Mouse (Mus musculus): ENCODE results near the gene Senp3. TPM values are rescaled to one million over a fixed set of nuclear protein-coding genes. Genes with fewer than 3 reads are reported as not detected.
"Not testable (repeated sequence)": the region's sequence is repeated elsewhere in the genome, so short reads cannot be mapped to it uniquely, and the experiment has no call there.

The Senp3 gene
- 138 and 154 TPM in 2 replicates for polyA plus RNA-seq (2012; rRNA removed)

DNA sequence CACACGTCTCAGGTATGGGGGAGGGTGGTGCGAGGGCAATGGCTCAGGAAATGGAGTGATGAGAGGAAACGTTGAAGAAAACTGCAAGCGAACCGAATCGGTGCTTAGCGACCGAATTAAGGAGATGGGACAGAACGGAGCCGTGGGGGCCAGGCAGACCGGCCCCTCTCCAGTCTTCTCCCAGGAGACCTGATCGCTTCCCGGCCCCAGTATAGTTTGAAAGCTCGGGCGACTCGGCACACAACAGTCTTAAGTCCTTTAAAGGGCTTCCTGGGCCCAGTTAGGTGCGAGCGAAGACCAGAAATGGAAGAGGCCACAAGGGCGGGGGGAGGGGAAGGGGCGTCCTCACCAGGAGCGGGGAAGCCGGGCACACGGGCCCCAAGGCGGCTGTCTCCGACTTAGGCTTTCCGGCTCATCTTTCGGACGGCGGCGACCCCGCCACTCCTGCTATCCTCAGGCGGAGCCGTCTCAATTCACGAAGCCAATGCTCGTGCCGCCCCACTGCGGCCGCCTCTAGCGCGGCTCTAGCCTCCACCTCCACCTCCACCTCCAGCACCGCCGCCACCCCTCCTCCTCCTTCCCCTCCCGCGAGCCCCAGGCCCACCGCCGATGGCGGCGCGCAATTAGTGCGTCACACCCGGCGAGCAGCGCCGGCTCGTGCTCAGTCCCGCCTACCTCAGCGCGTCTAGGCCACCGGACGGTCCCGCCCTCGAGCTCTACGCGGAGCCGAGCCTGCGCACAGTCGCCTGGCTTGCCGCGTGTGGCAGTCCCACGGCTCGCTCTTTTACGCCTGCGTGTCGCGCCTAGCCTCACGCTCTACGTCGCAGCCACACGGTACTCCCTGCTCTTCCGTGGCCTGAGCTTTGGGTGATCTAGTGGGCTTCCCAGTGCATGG is at the start of gene Senp3:
TSS of gene Senp3 (minus strand) at position 771 of the 895 bp plus-strand sequence.
- DNase-seq (ENCODE audit: extremely low spot score in 1 of 2, low spot score in 1 of 2) = peak; percentile 94 to 97

DNA sequence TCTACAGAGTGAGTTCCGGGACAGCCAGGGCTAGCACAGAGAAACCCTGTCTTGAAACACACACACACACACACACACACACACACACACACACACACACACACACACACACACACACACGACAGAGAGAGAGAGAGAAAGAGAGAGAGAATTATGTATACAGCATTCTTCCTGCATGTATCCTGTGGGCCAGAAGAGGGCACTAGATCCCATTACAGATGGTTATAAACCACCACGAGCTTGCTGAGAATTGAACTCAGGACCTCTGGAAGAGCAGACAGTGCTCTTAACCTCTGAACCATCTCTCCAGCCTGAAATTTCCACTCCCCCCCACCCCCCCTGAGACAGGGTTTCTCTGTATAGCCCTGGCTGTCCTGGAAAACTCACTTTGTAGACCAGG is 49.5 kb upstream of the Senp3 start:
- DNase-seq (ENCODE audit: extremely low spot score in 1 of 2, low spot score in 1 of 2) = not testable (repeated sequence)

DNA sequence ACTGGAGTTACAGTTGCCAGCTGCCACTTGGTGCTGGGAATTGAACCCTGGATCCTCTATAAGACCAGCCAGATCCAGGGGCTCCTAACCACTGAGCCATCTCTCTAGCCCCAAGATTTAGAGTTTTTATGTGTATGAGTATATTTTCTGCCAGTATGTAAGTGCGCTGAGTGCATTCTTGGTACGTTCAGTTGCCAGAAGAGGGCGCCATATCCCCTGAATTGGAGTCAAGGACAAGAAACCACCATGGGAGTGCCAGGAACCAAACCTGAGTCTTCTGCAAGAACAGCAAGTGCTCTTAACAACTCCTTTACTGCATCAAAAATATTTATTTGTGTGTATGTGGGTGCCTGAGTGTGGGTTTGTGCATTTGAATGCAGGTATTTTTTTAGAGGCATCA is 47.2 kb upstream of the Senp3 start:
- DNase-seq (ENCODE audit: extremely low spot score in 1 of 2, low spot score in 1 of 2) = peak in 1 of 2 experiments; percentile 55

DNA sequence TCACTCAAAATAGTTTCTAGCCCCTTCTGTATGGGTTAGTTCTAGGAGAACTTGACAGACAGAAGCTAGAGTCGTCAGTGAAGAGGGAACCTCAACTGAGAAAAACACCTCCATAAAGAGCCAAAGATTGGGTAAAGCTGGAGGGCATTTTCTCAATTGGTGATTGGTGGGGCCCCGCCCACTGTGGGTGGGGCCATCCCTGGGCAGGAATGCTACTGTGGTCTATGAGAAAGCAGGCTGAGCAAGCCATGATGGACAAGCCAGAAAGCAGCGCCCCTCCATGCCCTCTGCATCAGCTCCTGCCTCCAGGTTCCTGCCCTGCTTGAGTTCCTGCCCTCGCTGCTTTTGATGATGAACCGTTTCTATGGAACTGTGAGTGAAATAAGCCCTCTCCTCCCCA is 44.1 kb upstream of the Senp3 start:
- no peak for DNase-seq (ENCODE audit: extremely low spot score in 1 of 2, low spot score in 1 of 2)

DNA sequence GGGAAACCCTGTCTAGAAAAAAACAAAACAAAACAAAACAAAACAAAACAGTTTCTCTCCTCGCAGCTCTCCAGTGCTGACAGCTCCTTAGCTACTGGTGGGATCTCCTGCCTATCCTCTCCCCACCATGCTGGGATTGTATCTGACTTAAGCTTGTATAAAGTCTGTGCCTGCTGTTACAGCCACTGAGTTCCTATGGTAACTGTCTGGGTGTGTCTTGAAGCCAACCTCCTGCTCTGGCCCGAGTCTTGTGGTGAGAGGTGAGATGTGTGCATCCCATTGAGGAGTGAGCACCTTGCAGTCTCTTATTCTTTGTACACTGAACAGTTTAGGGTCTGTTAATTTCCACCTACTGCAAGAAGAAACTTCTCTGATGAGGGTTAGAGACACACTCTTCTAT is 41.2 kb upstream of the Senp3 start:
- no peak for DNase-seq (ENCODE audit: extremely low spot score in 1 of 2, low spot score in 1 of 2)

DNA sequence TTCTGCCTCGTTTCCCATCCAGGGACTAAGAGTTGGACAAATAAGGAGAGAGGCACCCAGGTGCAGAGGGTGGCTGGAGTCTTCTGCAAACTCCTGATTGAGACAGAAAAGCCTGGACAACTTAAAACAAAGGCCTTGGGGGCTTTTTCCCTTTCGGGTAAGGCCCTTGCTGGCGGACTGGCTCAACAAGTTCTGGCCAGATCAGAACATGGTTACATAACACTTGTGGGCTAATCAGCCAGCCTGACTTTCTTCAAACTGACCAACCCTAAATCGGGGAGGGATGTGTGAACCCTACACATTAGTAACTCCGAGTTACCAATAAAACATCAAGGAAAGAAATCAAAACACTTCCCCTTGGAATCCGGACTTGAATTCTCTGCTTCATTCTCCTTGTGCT is 39.0 kb upstream of the Senp3 start:
- no peak for DNase-seq (ENCODE audit: extremely low spot score in 1 of 2, low spot score in 1 of 2)

DNA sequence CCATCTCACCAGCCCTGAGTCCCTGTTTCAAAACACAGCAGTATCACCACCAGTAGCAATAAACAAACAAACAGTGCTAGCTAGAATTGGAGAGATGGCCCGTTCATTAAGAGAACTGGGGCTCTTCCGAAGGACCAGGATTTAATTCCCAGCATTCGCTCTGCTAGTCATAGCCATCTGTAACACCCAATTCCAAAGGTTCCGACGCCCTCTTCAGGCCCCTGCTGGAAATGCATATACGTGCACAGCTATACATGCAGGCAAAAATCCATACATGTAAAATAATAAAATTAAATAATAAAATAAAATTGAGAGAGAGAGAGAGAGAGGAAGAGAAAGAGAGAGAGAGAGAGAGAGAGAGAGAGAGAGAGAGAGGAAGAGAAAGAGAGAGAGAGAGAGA is 37.5 kb upstream of the Senp3 start:
- no peak for DNase-seq (ENCODE audit: extremely low spot score in 1 of 2, low spot score in 1 of 2)

DNA sequence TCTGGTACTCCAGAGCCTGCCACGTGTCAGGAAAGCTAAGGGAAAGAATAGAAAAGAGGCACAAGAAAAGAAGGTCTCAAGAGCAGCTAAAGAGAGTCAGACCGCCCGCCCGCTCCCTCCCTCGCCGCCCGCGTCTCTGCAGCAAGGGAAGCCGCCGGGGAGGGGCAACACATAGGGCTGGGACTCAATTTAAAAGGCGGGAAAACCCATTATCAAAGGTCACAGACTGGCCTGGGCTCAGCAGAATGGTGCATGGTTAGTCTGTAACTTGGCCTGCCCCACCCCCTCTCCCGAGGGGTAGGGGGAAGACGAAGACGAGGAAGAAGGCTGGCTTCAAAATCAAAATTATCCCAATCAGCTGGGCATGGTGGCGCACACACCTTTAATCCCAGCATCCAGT is 36.8 kb upstream of the Senp3 start:
- DNase-seq (ENCODE audit: extremely low spot score in 1 of 2, low spot score in 1 of 2) = no peak

DNA sequence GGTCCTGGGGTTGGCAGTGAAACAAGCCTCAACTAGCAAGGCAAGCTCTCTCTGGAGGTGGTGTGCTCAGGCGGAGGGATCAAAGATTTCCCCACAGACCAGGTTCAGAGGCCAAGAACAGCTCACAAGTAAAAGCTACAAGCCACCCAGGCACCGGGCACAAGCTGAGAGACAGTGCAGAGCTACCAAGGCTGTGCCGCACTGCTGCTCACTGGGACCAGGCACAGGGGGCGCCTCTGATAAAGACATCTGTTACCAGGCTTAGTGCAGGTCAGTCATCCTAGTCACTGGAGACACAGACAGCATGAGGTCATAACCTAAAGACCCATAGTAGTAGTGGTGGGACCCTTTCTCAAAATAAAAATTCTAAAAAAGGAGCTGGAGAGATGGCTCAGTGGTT is 35.1 kb upstream of the Senp3 start:
- DNase-seq (ENCODE audit: extremely low spot score in 1 of 2, low spot score in 1 of 2) = no peak

DNA sequence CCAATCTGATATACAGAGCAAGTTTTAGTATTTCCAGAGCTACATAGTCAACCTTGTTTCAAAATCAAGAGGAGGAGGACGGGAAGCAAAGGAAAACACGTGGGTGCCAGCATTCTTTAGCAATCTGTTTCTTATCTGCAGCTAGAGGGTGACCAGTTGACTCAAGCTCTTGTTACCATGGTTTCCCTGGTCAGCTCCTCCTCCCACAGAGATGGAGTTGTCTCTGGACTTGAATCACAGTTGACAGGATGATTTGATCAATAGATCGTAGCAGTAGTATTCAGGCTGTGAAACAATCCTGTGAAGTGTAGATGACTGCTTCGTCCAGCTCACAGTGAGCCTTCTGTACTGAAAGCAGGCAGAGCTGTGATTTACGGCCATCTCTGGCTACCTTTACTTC is 34.0 kb upstream of the Senp3 start:
- DNase-seq (ENCODE audit: extremely low spot score in 1 of 2, low spot score in 1 of 2) = peak in 1 of 2 experiments; percentile 30

DNA sequence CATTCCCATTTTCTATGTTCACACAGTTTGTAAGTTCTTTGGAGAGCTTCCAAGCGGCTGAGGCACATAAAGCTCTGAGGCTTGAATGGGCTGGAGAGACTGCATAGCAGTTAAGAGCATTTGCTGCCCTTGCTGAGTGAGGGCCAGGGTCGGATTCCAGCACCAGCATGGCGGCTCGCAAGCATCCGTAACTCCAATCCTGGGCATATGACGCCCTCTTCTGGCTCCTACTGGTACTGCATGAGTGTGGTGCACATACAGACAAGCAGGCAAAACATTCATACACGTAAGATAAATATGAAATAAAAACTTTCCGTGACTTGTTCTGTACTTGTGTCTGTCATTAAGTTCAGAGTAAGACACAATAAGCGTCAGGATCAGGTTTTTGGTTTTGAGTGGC is 33.6 kb upstream of the Senp3 start:
- DNase-seq (ENCODE audit: extremely low spot score in 1 of 2, low spot score in 1 of 2) = no peak

DNA sequence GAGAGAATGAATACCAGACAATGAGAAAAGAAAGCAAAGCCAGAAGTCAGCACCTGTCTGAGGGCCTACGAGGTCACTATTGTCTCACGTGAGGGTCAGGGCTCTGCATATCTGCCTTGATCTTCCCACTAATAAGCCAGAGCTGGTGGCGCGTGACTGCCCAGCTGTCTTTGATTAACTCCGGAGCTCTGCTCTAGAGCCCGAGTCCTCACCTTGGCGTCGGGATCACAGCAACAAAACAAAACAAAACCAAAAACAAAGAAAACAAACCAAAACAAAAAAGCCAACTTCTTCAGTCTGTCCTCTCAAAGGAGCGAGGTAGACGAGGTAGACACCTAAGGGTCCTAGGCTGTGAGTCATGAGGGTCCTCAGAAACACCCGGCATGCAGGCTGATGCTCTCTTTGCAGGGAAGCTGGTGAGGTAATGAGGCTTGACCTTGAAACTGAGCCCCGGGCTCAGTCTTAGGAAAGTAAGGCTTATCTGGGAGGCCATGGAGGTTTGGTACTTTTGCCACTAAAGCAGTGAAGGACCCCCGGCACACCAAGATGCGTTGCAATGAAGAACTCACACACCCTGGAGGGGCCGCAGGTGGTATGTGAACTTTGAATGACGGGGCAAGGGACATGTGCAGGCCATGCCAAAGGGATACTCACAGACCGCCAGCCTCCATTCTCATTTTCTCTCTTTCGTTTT is 32.9 kb upstream of the Senp3 start:
- DNase-seq (ENCODE audit: extremely low spot score in 1 of 2, low spot score in 1 of 2) = no peak

DNA sequence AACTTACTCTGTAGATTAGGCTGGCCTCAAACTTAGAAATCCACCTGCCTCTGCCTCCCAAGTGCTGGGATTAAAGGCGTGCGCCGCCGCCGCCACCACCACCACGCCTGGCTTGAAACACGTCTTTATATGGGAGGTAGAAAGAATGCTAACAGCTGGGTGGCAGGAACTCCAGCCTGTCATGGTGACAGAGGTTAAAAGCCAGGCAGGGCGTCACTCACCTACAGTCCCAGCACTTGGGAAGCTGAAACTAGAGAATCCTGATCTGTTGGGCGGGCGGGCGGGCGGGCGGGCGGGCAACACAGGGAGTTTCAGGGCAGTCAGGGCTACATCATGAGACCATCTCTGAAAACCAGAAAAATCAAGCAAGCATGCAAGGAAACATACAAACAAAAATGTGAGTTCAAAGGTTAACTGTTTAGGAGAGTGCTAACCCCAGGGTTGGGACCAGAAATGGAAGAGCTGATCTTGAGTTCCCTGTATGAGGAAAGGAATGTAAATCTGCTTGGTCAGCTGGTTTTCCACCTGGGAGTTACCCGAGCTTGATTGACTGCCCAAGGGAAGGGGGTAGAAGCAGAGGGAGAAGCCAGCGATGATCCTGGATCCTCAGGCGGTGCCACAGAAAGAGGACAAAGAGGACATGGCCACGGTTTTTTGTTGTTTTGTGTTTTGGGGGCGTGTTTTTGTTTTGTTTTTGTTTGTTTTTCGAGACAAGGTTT is 31.2 kb upstream of the Senp3 start:
- DNase-seq (ENCODE audit: extremely low spot score in 1 of 2, low spot score in 1 of 2) = no peak

DNA sequence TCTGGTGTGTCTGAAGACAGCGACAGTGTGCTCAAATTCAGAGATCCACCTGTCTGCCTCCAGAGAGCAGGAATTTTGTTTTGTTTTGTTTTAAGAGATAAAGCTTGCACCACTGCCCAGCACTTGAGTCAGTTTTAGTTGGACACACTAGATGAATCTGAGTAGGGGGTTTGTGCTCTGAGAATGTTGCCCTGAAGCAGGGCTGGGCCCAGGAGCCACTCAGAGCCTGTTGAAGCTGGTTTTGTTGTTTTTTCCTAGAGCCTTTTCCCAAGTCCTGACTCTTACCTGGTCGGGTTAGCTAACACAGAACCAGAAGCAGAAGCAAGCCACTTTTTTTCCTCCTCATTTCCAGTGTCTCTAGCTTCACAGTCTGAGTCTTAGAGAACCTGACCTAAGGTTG is 29.2 kb upstream of the Senp3 start:
- no peak for DNase-seq (ENCODE audit: extremely low spot score in 1 of 2, low spot score in 1 of 2)

DNA sequence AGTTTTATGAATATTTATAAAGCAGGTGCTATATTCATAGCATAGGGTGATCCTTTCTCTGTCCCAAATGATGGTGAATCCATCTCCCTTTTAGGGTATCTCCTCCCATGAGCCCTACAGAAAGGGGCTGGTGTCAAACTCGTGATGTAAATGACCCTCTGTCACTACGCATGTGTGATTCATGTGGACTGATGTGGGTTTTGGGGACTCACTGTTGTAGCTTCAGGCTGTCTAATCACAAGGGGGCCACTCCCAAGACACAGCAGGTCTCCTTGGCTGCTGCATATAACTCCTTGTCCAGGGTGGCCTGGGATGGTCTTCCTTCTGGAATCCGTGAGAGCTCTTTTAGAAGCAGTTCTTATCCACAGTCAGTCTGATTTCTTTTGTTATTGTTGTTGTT is 28.6 kb upstream of the Senp3 start:
- no peak for DNase-seq (ENCODE audit: extremely low spot score in 1 of 2, low spot score in 1 of 2)

DNA sequence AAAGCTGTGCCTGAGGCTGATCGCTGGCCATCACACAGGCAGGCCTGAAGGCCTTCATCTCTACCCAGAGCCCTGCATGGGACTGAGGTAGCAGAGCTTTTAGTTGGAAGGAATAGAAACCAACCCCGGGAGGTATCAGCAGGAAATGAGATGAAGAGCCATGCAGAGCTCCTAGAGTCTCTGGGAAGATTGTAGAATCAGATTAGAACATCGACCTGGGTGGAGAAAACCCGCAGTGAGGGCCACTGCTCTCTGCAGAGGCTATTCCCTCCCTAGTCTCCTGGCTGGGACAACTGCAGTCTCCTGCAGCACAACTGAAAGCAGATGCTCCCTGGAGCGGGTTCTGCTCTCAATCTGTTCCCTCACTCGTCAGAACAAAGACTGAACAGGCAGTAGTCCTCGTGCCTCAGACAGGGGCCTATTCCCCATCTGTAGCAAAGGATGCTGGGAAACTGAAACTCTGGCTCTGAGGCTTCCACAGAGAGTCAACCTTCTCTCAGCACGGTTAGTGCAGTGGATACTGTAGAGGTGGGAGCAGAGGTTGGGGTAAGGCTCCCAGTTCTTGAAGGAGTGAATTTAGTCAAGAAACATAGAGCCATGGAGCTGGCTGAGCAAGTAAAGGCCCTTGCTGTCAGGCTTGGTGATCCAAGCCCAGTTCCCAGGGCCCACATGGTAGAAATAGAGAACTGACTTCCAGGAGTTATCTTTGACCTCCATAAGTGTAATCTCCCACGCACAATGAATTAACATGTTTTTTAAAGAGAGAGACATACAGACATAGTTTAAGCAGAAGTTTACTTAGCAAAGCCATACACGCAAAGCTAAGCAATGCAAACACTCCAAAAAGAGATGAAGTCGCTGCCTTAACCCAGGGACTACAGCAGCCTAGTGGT is 27.9 kb upstream of the Senp3 start:
- DNase-seq (ENCODE audit: extremely low spot score in 1 of 2, low spot score in 1 of 2) = no peak

DNA sequence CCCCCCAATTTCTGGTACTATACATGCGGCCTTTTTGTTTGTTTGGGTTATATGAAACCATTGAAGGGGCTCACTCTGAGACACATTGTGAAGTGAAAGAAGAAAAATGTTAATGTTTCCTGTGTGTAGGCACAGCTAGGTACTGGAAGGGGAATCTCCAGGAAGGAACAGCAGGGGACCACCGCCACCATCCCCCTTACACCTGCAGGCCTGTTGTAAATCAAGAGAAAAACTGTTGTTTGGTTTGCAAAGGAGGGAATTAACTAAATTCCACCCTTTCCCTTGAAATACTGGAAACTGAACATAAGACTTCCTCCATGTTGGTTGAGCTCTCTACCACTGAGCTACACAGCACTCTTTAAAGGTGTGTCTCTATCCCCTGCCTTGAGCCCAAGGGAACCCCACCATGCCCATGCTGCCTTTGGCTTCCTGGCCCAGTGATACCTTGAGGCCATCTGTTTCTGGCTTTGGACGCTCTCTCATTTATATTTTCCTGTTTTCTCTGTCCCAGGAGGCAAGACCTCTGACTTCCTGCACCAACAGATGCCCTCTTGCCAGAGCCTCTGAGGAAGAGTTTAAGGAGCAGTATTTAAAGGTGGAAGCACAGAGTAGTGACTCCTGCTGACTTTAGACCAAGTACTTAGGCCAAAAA is 26.9 kb upstream of the Senp3 start:
- no peak for DNase-seq (ENCODE audit: extremely low spot score in 1 of 2, low spot score in 1 of 2)

DNA sequence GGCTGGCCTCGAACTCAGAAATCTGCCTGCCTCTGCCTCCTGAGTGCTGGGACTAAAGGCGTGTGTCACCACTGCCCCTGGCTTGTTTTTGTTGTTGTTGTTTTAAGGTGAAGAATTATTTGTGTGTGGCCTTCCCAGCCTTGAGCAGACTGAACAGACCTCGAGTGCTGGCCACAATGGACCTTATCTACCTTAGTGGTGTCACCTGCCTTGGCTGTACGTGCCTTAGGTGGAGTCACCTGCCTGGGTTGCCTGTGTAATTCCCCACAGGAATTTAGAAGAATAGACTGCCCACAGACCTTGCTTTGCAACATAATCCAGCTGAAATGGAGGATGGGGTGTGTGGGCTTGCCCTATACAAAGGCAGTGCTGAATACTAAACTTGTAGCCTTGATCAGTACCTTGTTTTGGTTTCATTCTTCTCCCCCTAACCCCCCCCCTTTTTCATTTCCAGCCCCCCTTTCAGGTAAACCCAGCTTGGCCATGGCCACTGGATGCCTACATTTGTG is 26.0 kb upstream of the Senp3 start:
- no peak for DNase-seq (ENCODE audit: extremely low spot score in 1 of 2, low spot score in 1 of 2)

DNA sequence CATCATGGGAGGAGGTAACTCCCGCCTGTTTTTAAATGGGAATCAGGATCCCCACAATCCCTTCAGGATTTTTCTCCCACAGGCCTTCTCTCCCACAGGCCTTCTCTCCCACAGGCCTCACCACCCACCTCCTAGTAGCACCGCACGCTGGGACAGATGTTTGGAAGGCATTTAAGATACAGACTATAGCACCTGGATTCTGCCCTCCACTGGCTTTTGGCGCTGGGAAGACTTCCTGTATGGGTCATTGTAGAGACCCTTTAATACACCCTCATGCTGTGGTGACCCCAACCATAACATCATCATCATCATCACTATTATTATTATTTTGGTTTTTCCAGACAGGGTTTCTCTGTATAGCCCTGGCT is 25.6 kb upstream of the Senp3 start:
- DNase-seq (ENCODE audit: extremely low spot score in 1 of 2, low spot score in 1 of 2) = no peak

All from frontal cortex, adult 2 months (tissue).